Mouse (Mus musculus): Measurements from ENCODE around the gene Trpm4. TPM values are rescaled to one million over a fixed set of nuclear protein-coding genes. Genes with fewer than 3 reads are reported as not detected.

Trpm4 gene
- polyA plus RNA-seq, 1 experiment from 2014 or later = 0.85 TPM

- Histone ChIP-seq H3K4me2 (no peak overlapping the region), H3K27me3 (peaks cover 38% of the 10 kb centered on the region), H3K27ac (no peak overlapping the region), H3K4me3 (replicated peaks) (no peak overlapping the region), H3K4me1 (replicated peaks) (peaks cover 45% of the 10 kb centered on the region), H3K36me3 (no peaks in the 10 kb centered on the region), H3K9me3 (replicated peaks) (no peaks in the 10 kb centered on the region), H3K9ac (no peak overlapping the region)
- no peak for ATAC-seq (ENCODE audit: low read depth)
- no peak for DNase-seq
- WGBS (ENCODE audit: insufficient replicate concordance) = 80% methylated on average over 11 of the region's 11 CpGs
Observed at GRCm38 (mm10) chr7:45342081-45342480, 8.5 kb upstream of the Trpm4 start.

- 3% methylated on average over 8 of the region's 8 CpGs for WGBS (ENCODE audit: insufficient replicate concordance)
- no peaks in the 10 kb centered on the region for H3K9me3 ChIP-seq (replicated peaks)
- H3K4me1 ChIP-seq (replicated peaks) = peaks cover 45% of the 10 kb centered on the region
- DNase-seq (peak; percentile 85), ATAC-seq (ENCODE audit: low read depth) (peak; percentile 45)
- H3K27ac ChIP-seq = peak overlapping the region; percentile 16; the same call in 1 of the 2 replicates
- 0 out of 2 replicates have a peak overlapping the region, but pooled peaks have one; percentile 71 for H3K9ac ChIP-seq
- H3K4me2 ChIP-seq = peak overlapping the region; percentile 91
- H3K36me3 ChIP-seq = no peaks in the 10 kb centered on the region
- peaks cover 42% of the 10 kb centered on the region for H3K27me3 ChIP-seq
- H3K4me3 ChIP-seq (replicated peaks) = peak overlapping the region; percentile 61
Observed at GRCm38 (mm10) chr7:45341303-45341702, 7.7 kb upstream of the Trpm4 start.

GRCm38 (mm10) chr7:45340669-45341068 lies 7.1 kb upstream of the Trpm4 start:
- peak overlapping the region; percentile 16; the same call in 1 of the 2 replicates for H3K27ac ChIP-seq
- peaks cover 45% of the 10 kb centered on the region for H3K4me1 ChIP-seq (replicated peaks)
- peaks cover 49% of the 10 kb centered on the region for H3K27me3 ChIP-seq
- H3K4me3 ChIP-seq (replicated peaks) = peak overlapping the region; percentile 61
- DNase-seq = peak; percentile 70
- no peaks in the 10 kb centered on the region for H3K36me3 ChIP-seq
- 3% methylated on average over 11 of the region's 11 CpGs for WGBS (ENCODE audit: insufficient replicate concordance)
- H3K4me2 ChIP-seq = peak overlapping the region; percentile 91
- no peaks in the 10 kb centered on the region for H3K9me3 ChIP-seq (replicated peaks)
- peak; percentile 5; the same call in 1 of the 2 replicates for ATAC-seq (ENCODE audit: low read depth)
- peak overlapping the region; percentile 71 for H3K9ac ChIP-seq

GRCm38 (mm10) chr7:45340066-45340442 lies 6.5 kb upstream of the Trpm4 start:
- Histone ChIP-seq H3K9me3 (replicated peaks) (no peaks in the 10 kb centered on the region), H3K4me2 (peak overlapping the region; percentile 91), H3K36me3 (no peaks in the 10 kb centered on the region), H3K27ac (no peak overlapping the region), H3K4me1 (replicated peaks) (peaks cover 46% of the 10 kb centered on the region), H3K9ac (peak overlapping the region; percentile 71), H3K4me3 (replicated peaks) (peak overlapping the region; percentile 61), H3K27me3 (peaks cover 55% of the 10 kb centered on the region)
- ATAC-seq (ENCODE audit: low read depth) (no peak), DNase-seq (no peak)
- 2% methylated on average over 11 of the region's 11 CpGs for WGBS (ENCODE audit: insufficient replicate concordance)

- DNase-seq (peak; percentile 73), ATAC-seq (ENCODE audit: low read depth) (peak; percentile 76)
- under 1% methylated on average over 36 of the region's 39 CpGs for WGBS (ENCODE audit: insufficient replicate concordance)
- H3K4me3 ChIP-seq (replicated peaks) = peak overlapping the region; percentile 61
- no peaks in the 10 kb centered on the region for H3K9me3 ChIP-seq (replicated peaks)
- H3K9ac ChIP-seq = peak overlapping the region; percentile 71
- peaks cover 60% of the 10 kb centered on the region for H3K27me3 ChIP-seq
- peak overlapping the region; percentile 91 for H3K4me2 ChIP-seq
- H3K36me3 ChIP-seq = no peaks in the 10 kb centered on the region
- peaks cover 51% of the 10 kb centered on the region for H3K4me1 ChIP-seq (replicated peaks)
- H3K27ac ChIP-seq = no peak overlapping the region
Observed at GRCm38 (mm10) chr7:45339410-45340065, 6.0 kb upstream of the Trpm4 start.

GRCm38 (mm10) chr7:45338161-45338911 lies 4.8 kb upstream of the Trpm4 start:
- H3K27ac ChIP-seq = no peak overlapping the region
- H3K4me1 ChIP-seq (replicated peaks) = peaks cover 56% of the 10 kb centered on the region

GRCm38 (mm10) chr7:45337469-45337868 lies 3.9 kb upstream of the Trpm4 start:
- Histone ChIP-seq H3K27ac (no peak overlapping the region), H3K36me3 (no peaks in the 10 kb centered on the region), H3K9ac (no peak overlapping the region), H3K27me3 (peaks cover 81% of the 10 kb centered on the region), H3K4me1 (replicated peaks) (peaks cover 64% of the 10 kb centered on the region), H3K9me3 (replicated peaks) (no peaks in the 10 kb centered on the region), H3K4me2 (no peak overlapping the region), H3K4me3 (replicated peaks) (no peak overlapping the region)
- WGBS (ENCODE audit: insufficient replicate concordance) = 9% methylated on average over 4 of the region's 4 CpGs
- no peak for DNase-seq
- no peak for ATAC-seq (ENCODE audit: low read depth)

More at GRCm38 (mm10) chr7:45338161-45338911, 4.8 kb upstream of the Trpm4 start:
- DNase-seq = peak; percentile 23
- H3K27me3 ChIP-seq = peaks cover 72% of the 10 kb centered on the region
- peak overlapping the region; percentile 61 for H3K4me3 ChIP-seq (replicated peaks)
- peak overlapping the region; percentile 91 for H3K4me2 ChIP-seq
- ATAC-seq (ENCODE audit: low read depth) = no peak
- no peaks in the 10 kb centered on the region for H3K9me3 ChIP-seq (replicated peaks)
- H3K36me3 ChIP-seq = no peaks in the 10 kb centered on the region
- no peak overlapping the region for H3K9ac ChIP-seq
- 5% methylated on average over 14 of the region's 14 CpGs for WGBS (ENCODE audit: insufficient replicate concordance)

GRCm38 (mm10) chr7:45336319-45336718 lies 2.7 kb upstream of the Trpm4 start:
- no peak overlapping the region for H3K27ac ChIP-seq
- no peak overlapping the region for H3K9ac ChIP-seq
- DNase-seq (no peak), ATAC-seq (ENCODE audit: low read depth) (no peak)
- no peak overlapping the region for H3K4me2 ChIP-seq
- peaks cover 57% of the 10 kb centered on the region for H3K4me1 ChIP-seq (replicated peaks)
- no peak overlapping the region for H3K4me3 ChIP-seq (replicated peaks)
- H3K9me3 ChIP-seq (replicated peaks) = no peaks in the 10 kb centered on the region
- peaks cover 89% of the 10 kb centered on the region for H3K27me3 ChIP-seq
- WGBS (ENCODE audit: insufficient replicate concordance) = 61% methylated on average over 4 of the region's 4 CpGs
- H3K36me3 ChIP-seq = no peaks in the 10 kb centered on the region

- Histone ChIP-seq H3K9me3 (replicated peaks) (no peaks in the 10 kb centered on the region), H3K36me3 (no peaks in the 10 kb centered on the region), H3K27ac (no peak within 1 kb of the TSS), H3K4me3 (replicated peaks) (no peak within 1 kb of the TSS), H3K4me1 (replicated peaks) (peaks cover 45% of the 10 kb centered on the region), H3K27me3 (peaks cover 81% of the 10 kb centered on the region), H3K9ac (no peak within 1 kb of the TSS), H3K4me2 (no peak within 1 kb of the TSS)
- no peak for DNase-seq
- ATAC-seq (ENCODE audit: low read depth) = no peak
- WGBS (ENCODE audit: insufficient replicate concordance) = 36% methylated on average over 5 of the region's 5 CpGs
Observed at GRCm38 (mm10) chr7:45335056-45335455, 1.5 kb upstream of the Trpm4 start, which contains the start of gene Hrc. Gene Hrc (plus strand): TSS chr7:45335290.

- Histone ChIP-seq H3K27me3 (peaks cover 77% of the 10 kb centered on the region), H3K4me1 (replicated peaks) (peaks cover 40% of the 10 kb centered on the region), H3K9ac (no peak overlapping the region), H3K27ac (no peak overlapping the region), H3K4me2 (no peak overlapping the region), H3K4me3 (replicated peaks) (no peak overlapping the region), H3K9me3 (replicated peaks) (no peaks in the 10 kb centered on the region), H3K36me3 (no peaks in the 10 kb centered on the region)
- 35% methylated on average over 3 of the region's 3 CpGs for WGBS (ENCODE audit: insufficient replicate concordance)
- DNase-seq (no peak), ATAC-seq (ENCODE audit: low read depth) (no peak)
Observed at GRCm38 (mm10) chr7:45334605-45335004, 1.0 kb upstream of the Trpm4 start.

- Histone ChIP-seq H3K4me3 (replicated peaks) (peak overlapping the region; percentile 59), H3K27ac (no peak overlapping the region), H3K4me2 (peak overlapping the region; percentile 75), H3K4me1 (replicated peaks) (peaks cover 23% of the 10 kb centered on the region), H3K36me3 (no peaks in the 10 kb centered on the region), H3K9ac (peak overlapping the region; percentile 59), H3K27me3 (peaks cover 60% of the 10 kb centered on the region), H3K9me3 (replicated peaks) (no peaks in the 10 kb centered on the region)
- peak; percentile 39 for ATAC-seq (ENCODE audit: low read depth)
- WGBS (ENCODE audit: insufficient replicate concordance) = 7% methylated on average over 22 of the region's 22 CpGs
- no peak for DNase-seq
Observed at GRCm38 (mm10) chr7:45332685-45333425, 725 bp downstream of the Trpm4 start.
